Mouse (Mus musculus): ENCODE results near the gene Fndc3b.

GRCm38 (mm10) chr3:27432981-27433380 is 278.1 kb downstream of the Fndc3b start:
- TF ChIP-seq CTCF (IDR thresholded peaks at IDR 0.05; ENCODE audit: low read depth) (no peak), EP300 (IDR thresholded peaks at IDR 0.05; ENCODE audit: low read depth) (no peak)

All from liver, embryonic 14.5 days (tissue).